Comparison of ENCODE assay signal across 18 mouse cellular contexts in the genomic region with DNA sequence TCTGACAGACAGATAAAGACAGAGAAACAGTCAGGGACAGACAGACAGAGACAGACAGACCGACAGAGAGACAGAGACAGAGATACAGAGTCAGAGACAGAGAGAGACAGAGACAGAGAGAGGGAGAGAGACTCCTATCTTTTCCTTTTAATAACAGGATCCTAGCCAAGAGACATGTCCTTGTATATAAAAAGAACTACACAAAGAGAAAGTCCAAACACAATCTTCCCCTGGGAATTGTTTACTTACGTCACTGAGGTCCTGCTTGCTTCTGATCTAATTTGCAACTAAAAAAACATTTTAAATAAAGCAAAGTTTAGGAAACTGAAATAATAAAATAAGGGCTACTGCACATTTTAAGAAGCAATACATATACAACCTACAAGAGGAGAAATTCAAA.
DNase-seq lines count a peak whose midpoint lies in the region; TF ChIP-seq lines count a peak whose summit lies in the region.
"Had no signal": no experiment of that assay in that cellular context is flagged by ENCODE, and none has a peak within 500 bp of the region (broad histone marks: within the 10 kb centered on the region; RNA-seq: fewer than 3 reads in every experiment).

No protein-coding gene starts in this region.

- DNase-seq in heart, adult 18-20 months, result peak; percentile 26 to 29
- DNase-seq in heart, postnatal 4 days, result no peak
- DNase-seq in layer of hippocampus, adult 2 months (ENCODE audit: low spot score in 2 of 2), result no peak
- DNase-seq in layer of hippocampus, adult 8-10 months (ENCODE audit: low spot score in 2 of 2), result no peak
- peak; percentile 32 for DNase-seq in lung, postnatal 36 days
- no peak for DNase-seq in lung, postnatal 10 days
- DNase-seq in skeletal muscle tissue, adult 2 months (ENCODE audit: low read depth, low spot score), result peak; percentile 8
- DNase-seq: adrenal gland, postnatal 14 days; cerebellum, adult 2 months; cerebellum, postnatal 10 days; forebrain, postnatal 0 days; gastrocnemius, postnatal 25 days; heart, postnatal 14 days had no signal

- no peak for TF ChIP-seq CTCF in layer of hippocampus, adult 2 months (conservative IDR thresholded peaks at IDR 0.05)

- H3K27ac ChIP-seq in layer of hippocampus, adult 2 months, result 0 out of 2 replicates have a peak overlapping the region, but pooled peaks have one; percentile 23
- H3K27ac ChIP-seq: embryonic facial prominence, embryonic 10.5 days; heart, embryonic 13.5 days; hindbrain, embryonic 10.5 days; hindbrain, embryonic 14.5 days; intestine, embryonic 15.5 days had no signal

- H3K4me3 ChIP-seq in layer of hippocampus, adult 2 months, result no peak overlapping the region
- H3K4me3 ChIP-seq: embryonic facial prominence, embryonic 10.5 days; heart, embryonic 13.5 days; hindbrain, embryonic 10.5 days; intestine, embryonic 15.5 days had no signal

Comparison
In these comparisons a context has a peak if more than half of its experiments do, and no peak if none do; other contexts are left out.
1. DNase-seq: peak in heart, adult 18-20 months (2 of 2), lung, postnatal 36 days (single experiment) and skeletal muscle tissue, adult 2 months (single experiment); none in heart, postnatal 4 days (single experiment), layer of hippocampus, adult 2 months (0 of 2), layer of hippocampus, adult 8-10 months (0 of 2) and lung, postnatal 10 days (single experiment).